Mouse (Mus musculus): Measurements from ENCODE around the gene Anks6. TPM values are rescaled to one million over a fixed set of nuclear protein-coding genes. Genes with fewer than 3 reads are reported as not detected.
"Not testable (repeated sequence)": the region's sequence is repeated elsewhere in the genome, so short reads cannot be mapped to it uniquely, and the experiment has no call there.

Anks6 gene
- 10 to 100 TPM; 14.7 to 21.2 TPM for total RNA-seq (2021)

GRCm38 (mm10) chr4:47056791-47057509, at the start of gene Anks6:
Gene Anks6 (minus strand): TSS chr4:47057427.
- peak; percentile 79 to 81 for DNase-seq (ENCODE audit: low spot score in 2 of 2)
- intact Hi-C loops (cut with DNase I) = loop anchor here (10.0 kb wide), 1 partner anchor 852 kb away; no protein-coding TSS in a partner anchor

DNA sequence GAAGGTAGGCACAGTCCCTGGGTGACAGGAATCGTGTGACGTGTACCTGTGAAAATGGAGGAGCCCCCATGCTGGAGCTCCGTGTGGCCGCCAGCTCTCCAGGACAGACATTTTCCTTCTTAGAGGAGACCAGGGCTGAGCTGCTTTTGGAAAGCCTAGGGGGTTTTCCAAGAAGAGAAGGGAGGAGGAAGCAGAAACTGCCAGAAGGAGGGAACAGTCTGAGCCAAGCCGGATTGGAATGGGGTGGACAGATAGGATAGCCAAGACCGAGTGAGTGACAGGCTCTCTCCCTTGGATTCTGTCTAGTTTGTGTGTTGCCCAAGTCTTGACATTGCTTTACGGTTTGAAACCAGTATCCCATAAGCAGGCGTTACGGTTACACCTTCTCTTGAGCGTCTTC, 46.3 kb upstream of the Anks6 start:
- DNase-seq (ENCODE audit: low spot score in 2 of 2) = no peak
- intact Hi-C loops (cut with DNase I) = no loop called here

- DNase-seq (ENCODE audit: low spot score in 2 of 2) = no peak
- intact Hi-C loops (cut with DNase I) = no loop called here
Observed at GRCm38 (mm10) chr4:47093647-47094046, 36.4 kb upstream of the Anks6 start.

GRCm38 (mm10) chr4:47093161-47093560, 35.9 kb upstream of the Anks6 start:
- intact Hi-C loops (cut with DNase I) = no loop called here
- DNase-seq (ENCODE audit: low spot score in 2 of 2) = no peak

- DNase-seq (ENCODE audit: low spot score in 2 of 2) = no peak
- intact Hi-C loops (cut with DNase I) = no loop called here
Observed at GRCm38 (mm10) chr4:47092387-47093021, 35.3 kb upstream of the Anks6 start.

GRCm38 (mm10) chr4:47091493-47092386, 34.5 kb upstream of the Anks6 start, which contains the start of gene Galnt12:
Gene Galnt12 (plus strand): TSS chr4:47091909.
- intact Hi-C loops (cut with DNase I) = no loop called here
- DNase-seq (ENCODE audit: low spot score in 2 of 2) = peak in 1 of 2 experiments; percentile 28

DNA sequence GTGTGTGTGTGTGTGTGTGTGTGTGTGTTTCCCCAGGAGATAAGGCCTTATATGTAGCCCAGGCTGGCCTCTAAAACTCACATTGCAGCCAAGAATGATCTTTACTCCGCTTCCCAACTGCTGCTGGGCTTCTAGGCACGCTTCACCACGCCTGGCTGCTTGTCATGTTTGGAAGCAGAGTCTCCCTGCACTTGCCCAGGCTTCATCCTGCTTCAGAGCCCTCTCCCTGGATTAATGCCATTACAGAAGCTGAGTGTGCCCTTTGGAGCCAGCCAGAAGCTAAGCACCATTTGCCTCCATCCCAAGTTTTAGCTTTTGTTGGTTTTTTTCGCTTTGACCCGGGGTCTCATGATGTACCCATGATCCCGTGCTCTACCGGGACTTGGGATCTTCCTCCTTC, 31.4 kb upstream of the Anks6 start:
- intact Hi-C loops (cut with DNase I) = no loop called here
- no peak for DNase-seq (ENCODE audit: low spot score in 2 of 2)

GRCm38 (mm10) chr4:47083824-47084223, 26.6 kb upstream of the Anks6 start:
- intact Hi-C loops (cut with DNase I) = no loop called here
- DNase-seq (ENCODE audit: low spot score in 2 of 2) = no peak

DNA sequence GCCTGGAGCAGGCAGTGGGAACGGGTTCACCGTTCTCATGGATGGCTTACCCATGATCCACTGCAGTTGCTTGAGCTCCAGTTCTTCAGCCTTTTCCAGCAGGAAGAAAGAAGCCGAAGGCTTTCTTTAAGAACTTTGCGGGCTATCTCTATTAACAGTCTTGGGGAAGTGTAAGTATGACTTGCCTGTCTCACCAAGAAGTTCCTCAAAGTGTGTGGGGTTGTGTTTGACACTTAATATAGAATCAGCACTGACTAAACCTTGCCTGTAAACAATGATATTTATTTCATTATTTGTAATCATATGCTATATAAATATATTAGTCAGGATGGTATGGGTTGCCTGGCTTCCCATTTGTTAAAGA, 23.4 kb upstream of the Anks6 start:
- intact Hi-C loops (cut with DNase I) = no loop called here
- no peak for DNase-seq (ENCODE audit: low spot score in 2 of 2)

DNA sequence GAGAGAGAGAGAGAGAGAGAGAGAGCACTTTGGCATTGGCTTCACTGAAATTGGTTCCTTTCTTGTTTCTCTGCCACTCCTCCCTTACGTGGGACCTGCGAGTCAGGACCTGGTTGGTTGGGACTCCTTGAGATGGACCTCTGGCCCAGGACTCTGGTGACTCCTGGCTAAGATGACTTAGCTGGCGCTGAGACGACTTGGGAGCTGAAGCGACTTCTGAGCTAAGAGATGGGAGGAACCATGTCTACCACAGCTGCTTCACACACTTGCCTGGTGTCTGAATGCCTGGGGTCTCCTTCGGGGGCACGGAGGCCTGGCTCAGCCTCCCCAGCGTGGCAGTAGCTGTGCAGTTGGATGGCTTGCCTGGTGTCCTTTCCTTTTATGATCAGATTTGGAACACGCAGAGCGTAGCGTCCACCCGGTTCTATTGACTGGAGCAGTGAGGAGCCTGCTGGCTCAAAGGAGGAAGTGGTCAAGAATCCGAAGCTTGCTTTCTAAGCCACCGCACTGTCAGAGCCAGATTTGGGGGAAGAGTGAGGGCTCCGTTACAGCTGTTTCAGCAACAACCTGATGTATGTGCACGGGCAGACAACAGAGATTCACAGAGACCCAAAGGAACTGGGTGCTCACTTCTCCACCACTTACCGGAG, 22.9 kb upstream of the Anks6 start:
- intact Hi-C loops (cut with DNase I) = no loop called here

DNA sequence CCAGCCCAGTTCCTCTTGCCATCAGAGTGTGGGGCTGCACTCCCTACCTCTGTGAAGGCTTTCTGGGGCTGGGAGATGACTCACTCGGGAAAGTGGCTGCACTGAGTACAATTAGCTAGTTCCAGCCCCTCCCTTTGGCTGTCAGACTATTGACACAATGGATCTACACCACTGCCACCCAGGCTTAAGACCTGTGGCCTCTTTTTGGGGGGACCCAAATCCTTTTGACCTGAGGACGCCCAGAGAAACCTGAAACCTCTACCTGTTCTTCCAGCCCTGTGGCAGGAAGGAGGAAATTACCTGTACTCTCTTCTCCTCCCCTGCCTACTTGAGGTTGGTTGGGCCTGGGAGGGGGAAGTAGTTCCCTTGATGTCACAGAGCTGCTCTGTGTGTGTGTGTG, 17.8 kb upstream of the Anks6 start:
- intact Hi-C loops (cut with DNase I) = no loop called here
- no peak for DNase-seq (ENCODE audit: low spot score in 2 of 2)

More for the DNA sequence above, 22.9 kb upstream of the Anks6 start:
- DNase-seq (ENCODE audit: low spot score in 2 of 2) = no peak

- intact Hi-C loops (cut with DNase I) = no loop called here
- no peak for DNase-seq (ENCODE audit: low spot score in 2 of 2)
Observed at GRCm38 (mm10) chr4:47060900-47061299, 3.7 kb upstream of the Anks6 start.

GRCm38 (mm10) chr4:47057510-47058325, 491 bp upstream of the Anks6 start:
- intact Hi-C loops (cut with DNase I) = loop anchor here (10.0 kb wide), 1 partner anchor 853 kb away; no protein-coding TSS in a partner anchor
- no peak for DNase-seq (ENCODE audit: low spot score in 2 of 2)

DNA sequence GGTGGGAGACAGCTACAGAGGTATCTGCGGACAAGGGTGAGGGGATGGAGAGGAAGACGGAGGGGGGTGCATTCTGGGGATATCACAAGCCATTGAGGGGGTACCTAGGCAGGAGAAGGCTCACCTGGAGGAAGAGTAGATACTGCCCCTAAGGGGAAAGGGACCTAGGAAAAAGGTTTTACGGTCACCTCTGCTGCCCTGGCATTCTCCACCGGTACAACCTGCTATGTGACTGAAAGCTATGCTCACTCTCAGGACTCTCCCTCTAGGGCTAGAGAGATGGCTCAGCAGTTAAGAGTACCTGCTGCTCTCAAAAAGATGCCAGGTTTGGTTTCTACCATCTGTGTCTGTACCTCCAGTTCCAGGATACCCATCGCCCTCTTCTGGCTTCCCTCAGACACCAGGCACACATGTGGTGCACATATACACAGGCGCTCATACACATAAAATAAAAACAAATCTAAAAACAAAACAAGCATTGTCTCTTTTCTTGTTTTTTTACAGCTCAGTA, 1.6 kb downstream of the Anks6 start:
- intact Hi-C loops (cut with DNase I) = loop anchor here (10.0 kb wide), 1 partner anchor 851 kb away; no protein-coding TSS in a partner anchor
- no peak for DNase-seq (ENCODE audit: low spot score in 2 of 2)

DNA sequence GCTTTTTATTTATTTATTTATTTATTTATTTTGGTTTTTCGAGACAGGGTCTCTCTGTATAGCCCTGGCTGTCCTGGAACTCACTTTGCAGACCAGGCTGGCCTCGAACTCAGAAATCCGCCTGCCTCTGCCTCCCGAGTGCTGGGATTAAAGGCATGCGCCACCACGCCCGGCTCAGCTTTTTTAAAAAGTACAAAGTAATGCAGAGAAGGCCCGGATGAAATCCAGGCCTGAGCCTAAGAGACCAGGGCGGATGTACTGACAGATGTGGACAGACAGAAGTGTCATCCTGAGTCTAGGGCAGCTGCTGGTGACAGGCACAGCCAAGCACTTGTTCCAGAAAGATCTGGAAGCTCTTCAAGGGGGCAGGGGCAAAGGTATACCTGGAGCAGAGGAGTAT, 2.1 kb downstream of the Anks6 start:
- intact Hi-C loops (cut with DNase I) = loop anchor here (10.0 kb wide), 1 partner anchor 850 kb away; no protein-coding TSS in a partner anchor
- not testable (repeated sequence) for DNase-seq (ENCODE audit: low spot score in 2 of 2)

DNA sequence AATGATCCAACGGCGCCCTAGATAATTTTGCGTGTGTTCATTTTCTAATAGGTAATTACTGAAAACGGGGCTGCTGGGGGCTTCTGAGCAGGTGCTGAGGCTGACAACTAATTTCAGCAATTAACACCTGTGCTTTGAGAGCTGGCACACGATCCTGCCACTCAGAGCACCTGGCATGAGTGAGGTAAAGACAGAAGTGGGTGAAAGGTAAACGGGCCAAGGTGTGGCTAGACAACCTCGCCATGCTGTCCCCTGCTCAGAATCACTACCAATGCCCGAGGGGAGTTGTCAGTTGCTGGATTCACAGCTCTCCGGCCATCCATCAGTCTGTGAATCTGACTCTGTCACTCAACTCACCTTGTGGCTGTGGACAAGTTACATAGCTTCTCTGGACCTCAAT, 5.3 kb downstream of the Anks6 start:
- DNase-seq (ENCODE audit: low spot score in 2 of 2) = no peak
- intact Hi-C loops (cut with DNase I) = loop anchor here (5.0 to 10.0 kb wide), 2 partner anchors 440 to 847 kb away; no protein-coding TSS in a partner anchor

DNA sequence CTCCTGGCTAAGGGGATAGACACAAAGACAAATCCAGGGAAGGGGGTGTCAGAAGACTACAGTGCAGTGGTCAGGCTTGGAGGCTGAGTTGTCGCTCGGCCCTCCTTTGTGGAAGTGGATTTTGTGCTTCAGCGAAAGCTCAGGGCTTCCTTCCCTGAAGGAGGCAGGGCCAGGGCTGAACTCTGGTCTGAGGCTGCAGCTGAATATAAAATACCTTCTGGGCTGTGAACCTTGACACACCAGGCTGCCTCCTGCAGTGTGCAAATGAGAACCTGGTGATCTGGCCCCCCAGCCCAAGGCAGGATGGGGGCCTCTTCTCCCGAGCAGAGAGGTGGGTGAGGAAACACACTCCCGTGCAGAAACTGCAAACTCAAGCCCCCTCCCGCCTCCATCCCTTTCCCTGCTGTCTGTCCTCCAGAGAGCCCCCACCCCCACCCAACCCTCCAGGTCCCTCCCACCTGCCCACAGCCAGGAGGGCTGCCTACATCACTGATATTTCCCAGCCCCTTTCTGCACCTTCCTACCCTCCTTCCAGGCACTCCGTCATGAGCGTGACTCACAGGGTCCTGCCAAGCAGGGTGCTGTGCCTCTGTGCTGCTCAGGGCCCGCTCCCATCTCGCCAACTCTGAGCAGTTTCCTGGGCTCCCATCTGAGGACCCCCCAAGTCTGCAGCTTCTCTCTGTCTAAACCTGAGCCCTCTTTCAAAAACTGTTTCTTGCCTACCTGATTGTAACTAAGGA, 6.4 kb downstream of the Anks6 start:
- intact Hi-C loops (cut with DNase I) = loop anchor here (5.0 to 10.0 kb wide), 2 partner anchors 439 to 846 kb away; no protein-coding TSS in a partner anchor
- DNase-seq (ENCODE audit: low spot score in 2 of 2) = no peak

DNA sequence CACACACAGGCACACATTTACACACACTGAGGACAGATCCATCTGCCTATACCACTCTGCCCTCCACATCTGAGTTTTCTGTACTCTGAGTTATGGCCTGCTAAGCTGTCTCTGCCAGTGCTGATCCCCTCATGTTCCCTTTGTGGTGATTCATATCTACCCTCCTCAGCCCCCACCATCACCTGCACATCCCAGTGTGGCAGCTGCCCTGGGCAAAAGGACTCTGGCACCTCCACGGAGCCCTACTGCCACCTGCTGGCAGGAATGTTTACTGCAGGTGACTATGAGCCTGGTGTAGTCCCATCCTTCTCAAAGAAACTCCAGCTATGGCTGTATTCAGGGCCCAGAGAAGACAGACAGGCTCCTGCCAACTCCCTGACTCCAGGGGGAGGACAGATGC, 7.1 kb downstream of the Anks6 start:
- DNase-seq (ENCODE audit: low spot score in 2 of 2) = peak; percentile 86 to 90
- intact Hi-C loops (cut with DNase I) = loop anchor here (5.0 to 10.0 kb wide), 2 partner anchors 438 to 845 kb away; no protein-coding TSS in a partner anchor
